Mouse (Mus musculus) CH12.LX (cell line): Measurements from ENCODE around the gene Etl4.

Experiments used
- CTCF ChIP-seq, 2 experiments: IDR thresholded peaks in 1 of 2; conservative IDR thresholded peaks in 1 of 2; 2 replicates each; pipeline ENCODE4 v1.5.1; 2011 to 2012; ENCODE audit warnings: low read depth in 2 of 2, low read length in 2 of 2, improper control_type of control experiment in 1 of 2, inconsistent platforms in 1 of 2, mild to moderate bottlenecking in 1 of 2, moderate library complexity in 1 of 2
- EP300 ChIP-seq: IDR thresholded peaks from 2 replicates; pipeline ENCODE4 v1.6.1; 2011; ENCODE audit warnings: low read length, improper control_type of control experiment
- JUND ChIP-seq: conservative IDR thresholded peaks from 2 replicates; pipeline ENCODE4 v1.6.1; 2011; ENCODE audit warnings: low read depth, low read length, improper control_type of control experiment
- MEF2A ChIP-seq: IDR thresholded peaks from 2 replicates; pipeline ENCODE4 v1.6.1; 2014; ENCODE audit warnings: low read depth, mild to moderate bottlenecking, inconsistent platforms, low read length, improper control_type of control experiment, borderline replicate concordance

DNA sequence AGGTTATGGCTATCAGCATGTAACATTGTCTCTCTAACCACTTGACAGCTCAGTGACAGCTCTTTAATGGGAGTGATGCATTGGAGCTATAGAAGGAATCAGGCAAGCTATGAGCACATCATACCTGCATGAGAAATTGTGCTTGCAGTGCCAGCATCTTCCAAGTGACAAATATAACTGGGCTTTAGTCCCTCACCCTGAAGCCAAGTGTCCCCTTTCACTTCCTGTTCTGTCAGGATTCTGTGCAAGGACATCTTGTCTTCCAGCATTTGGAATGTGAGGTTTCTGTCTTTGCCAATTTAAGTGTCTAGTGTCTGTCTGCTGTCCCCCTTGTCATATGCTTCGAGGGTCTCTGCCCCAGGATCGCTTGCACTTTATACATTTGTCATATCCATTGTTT is 693.1 kb downstream of the Etl4 start:
- TF ChIP-seq EP300: no peak
- no peak for TF ChIP-seq JUND
- no peak for TF ChIP-seq MEF2A
- no peak for TF ChIP-seq CTCF (conservative IDR thresholded peaks at IDR 0.05 in 1 of 2, IDR thresholded peaks at IDR 0.05 in 1 of 2; ENCODE audit: low read depth in 2 of 2, low read length in 2 of 2)
